Mouse (Mus musculus) C2C12 (cell line): ENCODE data around the gene Mecom.

Experiments used
- CTCF ChIP-seq: IDR thresholded peaks from one replicate; pipeline ENCODE4 v1.5.1; 2011; ENCODE audit not compliant: control insufficient read depth, insufficient read depth, insufficient read length
- MYOD1 ChIP-seq: IDR thresholded peaks from one replicate; pipeline ENCODE4 v1.6.1; 2011; ENCODE audit warnings: low read depth; ENCODE audit not compliant: control insufficient read depth, insufficient read length
- USF1 ChIP-seq: IDR thresholded peaks from one replicate; pipeline ENCODE4 v1.6.1; 2011; ENCODE audit warnings: low read depth, mild to moderate bottlenecking, control low read depth, moderate library complexity

GRCm38 (mm10) chr3:30314955-30315354, 232.9 kb downstream of the Mecom start:
- no peak for TF ChIP-seq CTCF
- TF ChIP-seq USF1 = no peak
- TF ChIP-seq MYOD1 = no peak
